Mouse (Mus musculus): ENCODE measurements around the gene Asna1.

GRCm38 (mm10) chr8:85023846-85024245 lies 1.2 kb downstream of the Asna1 start:
- TF ChIP-seq CTCF (IDR thresholded peaks at IDR 0.05; ENCODE audit: low read depth), result no peak
- TF ChIP-seq EP300 (IDR thresholded peaks at IDR 0.05; ENCODE audit: low read depth), result no peak
